Mouse (Mus musculus) lung, embryonic 14.5 days (tissue): ENCODE results near the gene Zfp541. TPM values are rescaled to one million over a fixed set of nuclear protein-coding genes. Genes with fewer than 3 reads are reported as not detected.

ENCODE experiments used
- ATAC-seq: fragments of 200-750 bp; cut with Nextera tagmentation; 2 replicates; pipeline ENCODE4 v1.8.0; 2017; ENCODE audit warnings: mild to moderate bottlenecking, moderate TSS enrichment, moderate library complexity; ENCODE audit not compliant: insufficient read depth
- DNase-seq: peaks from one replicate; pipeline ENCODE4 v3.0.0-alpha.2; 2015
- H3K27ac ChIP-seq: fragments of 300-500 bp; sonication (generic); 2 replicates; pipeline ENCODE4 v1.5.1; 2014; ENCODE audit warnings: low read depth, mild to moderate bottlenecking, moderate library complexity
- H3K27me3 ChIP-seq: fragments of 300-500 bp; sonication (generic); 2 replicates; pipeline ENCODE4 v1.6.1; 2014; ENCODE audit warnings: low read length, control low read depth; ENCODE audit not compliant: insufficient read depth
- H3K36me3 ChIP-seq: fragments of 300-500 bp; sonication (generic); 2 replicates; pipeline ENCODE4 v1.6.1; 2014; ENCODE audit warnings: control low read depth; ENCODE audit not compliant: insufficient read depth
- H3K4me1 ChIP-seq: fragments of 300-500 bp; sonication (generic); 2 replicates; pipeline ENCODE4 v1.6.1; 2014; ENCODE audit warnings: antibody characterized with exemption, control low read depth; ENCODE audit not compliant: insufficient read depth
- H3K4me2 ChIP-seq: fragments of 300-500 bp; sonication (generic); 2 replicates; pipeline ENCODE4 v1.6.1; 2014; ENCODE audit warnings: mild to moderate bottlenecking
- H3K4me3 ChIP-seq: fragments of 300-500 bp; sonication (generic); 2 replicates; pipeline ENCODE4 v1.5.1; 2014; ENCODE audit warnings: low read depth, low read length
- H3K9ac ChIP-seq: fragments of 300-500 bp; sonication (generic); 2 replicates; pipeline ENCODE4 v1.6.1; 2014
- H3K9me3 ChIP-seq: fragments of 300-500 bp; sonication (generic); 2 replicates; pipeline ENCODE4 v1.6.1; 2016; ENCODE audit warnings: low read depth, low read length, control low read depth
- CTCF ChIP-seq: IDR thresholded peaks from 2 replicates; pipeline ENCODE4 v1.5.1; 2016; ENCODE audit warnings: antibody characterized with exemption, low read depth
- WGBS: fragments of 180-500 bp; shearing (Covaris S2); extraction: QIAGEN DNeasy Blood & Tissue Kit; methylation state at CpG from one replicate; pipeline ENCODE4 v1.1.7; 2014; 5-methylcytosine and 5-hydroxymethylcytosine counted together
- polyA plus RNA-seq: library from polyadenylated mRNA; unstranded; fragments of >200 nt; fragmentation: Nextera tagmentation; extraction: Ambion mirVana; gene quantifications from 2 replicates; pipeline ENCODE4 v1.2.1, GENCODE M21; 2014

The Zfp541 gene
- polyA plus RNA-seq, 1 experiment from 2014 or later = not detected

DNA sequence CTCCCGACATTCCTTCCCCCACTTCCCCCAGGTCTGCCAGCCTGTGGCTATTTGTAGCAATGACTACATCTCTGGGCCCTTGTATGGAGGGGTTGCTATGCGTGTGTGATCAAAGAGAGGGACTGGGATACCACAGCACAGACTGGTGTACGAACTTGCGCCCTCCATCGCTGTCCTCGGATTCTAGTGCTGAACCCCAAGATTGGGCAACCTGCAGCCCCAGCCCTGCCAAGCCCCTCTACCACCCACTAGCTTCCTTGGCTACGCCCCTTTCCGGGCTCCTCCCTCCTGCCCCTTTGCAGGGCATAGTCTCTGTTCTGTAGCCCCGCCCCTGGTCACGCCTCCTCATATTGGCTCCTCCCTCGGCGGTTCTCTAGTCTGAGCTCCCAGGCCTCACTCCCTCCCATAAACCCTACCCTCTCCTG, 67.8 kb downstream of the Zfp541 start, which contains the start of gene Slc8a2:
Gene Slc8a2, plus strand, starts transcription at position 406 of the 425 bp plus-strand sequence.
- H3K9ac ChIP-seq = peak within 1 kb of the TSS; percentile 53
- under 1% methylated on average over 12 of the region's 12 CpGs for WGBS
- peak within 1 kb of the TSS; percentile 79 for H3K4me2 ChIP-seq
- H3K27me3 ChIP-seq = no peaks in the 10 kb centered on the region
- peak within 1 kb of the TSS; percentile 50 for H3K4me3 ChIP-seq
- no peak for TF ChIP-seq CTCF
- peak; percentile 90 for DNase-seq
- peak within 1 kb of the TSS; percentile 52; the same call in 1 of the 2 replicates for H3K27ac ChIP-seq
- no peaks in the 10 kb centered on the region for H3K9me3 ChIP-seq
- peaks cover 14% of the 10 kb centered on the region; the same call in 1 of the 2 replicates for H3K4me1 ChIP-seq
- peak; percentile 83 for ATAC-seq
- H3K36me3 ChIP-seq = 0 out of 2 replicates have a peak, but pooled peaks cover 2% of the 10 kb centered on the region

DNA sequence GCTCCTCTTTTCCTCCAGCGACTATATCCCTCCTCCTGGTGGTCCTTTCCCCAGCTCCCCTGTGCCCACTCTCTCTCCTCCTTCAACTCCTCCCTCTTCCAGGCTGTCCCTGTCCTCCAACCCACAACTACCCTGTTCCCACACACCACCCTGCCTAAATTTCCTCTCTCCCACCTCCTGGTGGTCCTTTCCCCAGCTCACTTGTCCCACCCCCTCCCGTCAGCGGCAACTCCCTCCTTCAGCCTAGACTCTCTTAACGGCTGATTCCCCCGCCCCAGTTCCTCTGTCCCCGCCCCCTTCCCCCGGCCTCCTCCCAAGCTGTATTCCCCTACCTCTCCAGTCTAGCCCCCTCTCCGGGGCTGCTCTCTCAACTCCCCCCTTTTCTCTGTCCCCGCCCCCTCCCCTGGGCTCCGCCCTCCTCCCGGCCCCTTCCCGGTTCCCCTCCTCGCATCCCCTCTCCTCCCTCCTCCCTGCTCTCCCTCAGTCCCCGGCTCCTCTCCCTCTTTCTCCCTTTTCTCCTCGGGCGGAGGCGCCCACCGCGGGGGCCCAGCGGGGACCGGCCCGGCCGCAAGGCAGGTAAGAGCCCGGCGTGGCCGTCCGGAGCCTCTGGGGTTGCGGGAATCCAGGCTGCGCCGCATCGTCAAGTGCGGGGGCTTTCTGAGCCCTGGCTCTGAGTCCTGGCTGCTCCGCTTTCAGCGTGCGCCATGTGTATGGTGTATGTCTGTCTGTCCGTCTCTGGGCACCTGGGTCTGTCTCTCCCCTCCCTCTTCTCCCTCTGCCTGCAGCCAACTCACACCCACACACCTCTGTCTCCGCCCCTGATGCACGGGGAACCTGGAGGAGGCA, 68.5 kb downstream of the Zfp541 start:
- Histone ChIP-seq H3K27ac (peak overlapping the region; percentile 52; the same call in 1 of the 2 replicates), H3K4me2 (peak overlapping the region; percentile 79), H3K36me3 (no peaks in the 10 kb centered on the region), H3K4me3 (peak overlapping the region; percentile 50), H3K27me3 (no peaks in the 10 kb centered on the region), H3K4me1 (peaks cover 14% of the 10 kb centered on the region; the same call in 1 of the 2 replicates), H3K9me3 (no peaks in the 10 kb centered on the region), H3K9ac (peak overlapping the region; percentile 53)
- DNase-seq (peak; percentile 66), ATAC-seq (peak; percentile 79)
- under 1% methylated on average over 35 of the region's 38 CpGs for WGBS
- no peak for TF ChIP-seq CTCF

DNA sequence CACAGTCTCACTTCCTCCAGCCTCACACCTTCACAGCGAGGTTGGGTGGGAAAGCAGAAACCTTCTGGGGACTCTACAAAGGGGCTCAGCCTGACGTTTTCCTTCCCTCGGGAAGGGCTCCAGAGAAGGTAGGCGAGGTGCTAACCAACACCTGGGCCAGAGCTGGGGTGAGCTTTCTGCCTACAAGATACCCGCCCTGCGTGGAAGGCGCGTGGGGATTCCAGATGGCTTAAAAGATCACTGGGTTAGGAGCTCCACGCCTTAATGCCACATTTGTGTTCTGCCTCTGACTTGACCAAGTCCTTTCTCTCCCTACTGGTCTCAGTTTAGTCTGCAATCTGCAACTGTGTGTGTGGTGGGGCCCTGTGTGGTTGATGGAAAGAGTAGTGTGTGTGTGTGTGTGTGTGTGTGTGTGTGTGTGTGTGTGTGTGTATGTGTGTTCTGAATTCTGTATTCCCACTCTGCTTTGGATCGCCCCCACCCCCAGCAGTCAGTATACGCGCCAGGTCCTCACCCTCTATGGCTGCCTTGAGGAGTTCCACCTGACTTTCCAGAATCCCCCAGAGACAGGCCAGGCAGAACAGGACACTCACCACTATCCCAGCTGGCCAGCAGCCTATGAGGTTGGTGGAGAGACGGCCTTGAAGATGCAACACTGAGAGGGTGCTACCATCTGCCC, 69.5 kb downstream of the Zfp541 start:
- no peak for TF ChIP-seq CTCF

DNA sequence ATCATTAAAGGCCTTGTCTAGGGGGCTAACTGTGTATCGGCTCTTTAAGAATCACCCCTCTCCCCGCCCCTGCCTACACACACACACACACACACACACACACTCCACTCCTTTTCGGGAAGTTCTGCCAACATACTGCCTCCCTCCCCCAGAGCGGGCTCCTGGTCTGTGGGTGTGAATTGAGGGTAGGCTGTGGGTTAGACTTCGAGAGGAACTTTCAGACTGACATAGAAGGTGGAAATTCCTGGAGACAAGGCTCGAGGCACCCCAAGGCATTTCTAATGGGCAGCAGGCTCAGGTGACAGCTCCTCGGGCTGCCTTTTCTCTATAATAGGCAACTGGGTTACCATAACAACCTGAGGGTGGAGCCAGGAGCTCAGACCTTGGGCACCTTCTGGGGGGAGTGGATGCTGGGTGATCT, 70.6 kb downstream of the Zfp541 start:
- Histone ChIP-seq H3K4me1 (peaks cover 14% of the 10 kb centered on the region; the same call in 1 of the 2 replicates), H3K9me3 (no peaks in the 10 kb centered on the region), H3K36me3 (no peaks in the 10 kb centered on the region), H3K4me2 (peak overlapping the region; percentile 79; the same call in 1 of the 2 replicates), H3K4me3 (no peak overlapping the region), H3K9ac (no peak overlapping the region), H3K27me3 (no peaks in the 10 kb centered on the region), H3K27ac (no peak overlapping the region)
- ATAC-seq = no peak
- 10% methylated on average over 7 of the region's 7 CpGs for WGBS
- no peak for TF ChIP-seq CTCF
- DNase-seq = peak; percentile 14

More for the DNA sequence above, 69.5 kb downstream of the Zfp541 start:
- Histone ChIP-seq H3K4me2 (peak overlapping the region; percentile 79), H3K9me3 (no peaks in the 10 kb centered on the region), H3K27ac (no peak overlapping the region), H3K4me3 (peak overlapping the region; percentile 50), H3K27me3 (no peaks in the 10 kb centered on the region), H3K4me1 (peaks cover 14% of the 10 kb centered on the region; the same call in 1 of the 2 replicates), H3K36me3 (no peaks in the 10 kb centered on the region), H3K9ac (peak overlapping the region; percentile 6; the same call in 1 of the 2 replicates)
- ATAC-seq (no peak), DNase-seq (no peak)
- WGBS = 30% methylated on average over 13 of the region's 13 CpGs

DNA sequence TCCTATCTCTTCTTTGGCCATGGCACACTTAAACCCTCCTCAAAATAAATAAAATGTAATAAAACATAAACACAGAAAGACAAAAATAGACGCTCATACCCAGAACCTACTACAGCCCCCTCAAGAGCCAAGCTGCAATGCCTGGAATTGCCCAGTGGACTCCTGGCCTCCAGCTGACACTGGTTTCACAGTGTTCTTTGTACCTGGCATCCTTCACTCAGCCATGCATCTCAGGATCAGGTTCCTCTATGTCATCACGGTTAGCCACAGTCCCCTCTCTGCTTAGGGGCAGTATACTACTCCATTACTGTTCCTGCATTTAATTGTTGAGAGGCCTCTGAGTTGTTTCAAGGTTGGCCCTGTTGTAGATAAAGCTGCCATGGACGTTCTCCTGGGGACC, 71.3 kb downstream of the Zfp541 start:
- no peak for TF ChIP-seq CTCF
- WGBS = 67% methylated on average over 3 of the region's 3 CpGs
- no peaks in the 10 kb centered on the region for H3K36me3 ChIP-seq

DNA sequence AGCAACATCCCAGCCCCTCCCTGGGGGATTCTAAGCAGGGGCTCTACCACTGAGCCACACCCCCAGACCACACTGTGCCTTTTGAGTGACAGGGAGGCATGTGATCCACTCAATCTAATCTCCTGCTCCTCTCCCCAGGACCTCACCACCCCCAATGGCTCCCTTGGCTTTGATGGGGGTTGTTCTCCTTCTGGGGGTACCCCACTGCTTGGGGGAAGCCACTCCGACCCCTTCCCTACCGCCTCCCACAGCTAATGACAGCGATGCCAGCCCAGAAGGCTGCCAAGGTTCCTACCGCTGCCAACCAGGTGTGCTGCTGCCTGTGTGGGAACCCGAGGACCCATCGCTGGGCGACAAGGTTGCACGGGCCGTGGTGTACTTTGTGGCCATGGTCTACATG, 72.1 kb downstream of the Zfp541 start:
- ATAC-seq = no peak
- no peak overlapping the region for H3K4me2 ChIP-seq
- H3K27ac ChIP-seq = no peak overlapping the region
- H3K27me3 ChIP-seq = no peaks in the 10 kb centered on the region
- H3K4me1 ChIP-seq = peaks cover 14% of the 10 kb centered on the region; the same call in 1 of the 2 replicates
- no peak for DNase-seq
- no peak for TF ChIP-seq CTCF
- no peak overlapping the region for H3K9ac ChIP-seq
- H3K4me3 ChIP-seq = no peak overlapping the region
- no peaks in the 10 kb centered on the region for H3K9me3 ChIP-seq
- WGBS = 89% methylated on average over 9 of the region's 9 CpGs
- no peaks in the 10 kb centered on the region for H3K36me3 ChIP-seq

More for the DNA sequence above, 71.3 kb downstream of the Zfp541 start:
- H3K4me3 ChIP-seq = no peak overlapping the region
- ATAC-seq = no peak
- H3K27ac ChIP-seq = no peak overlapping the region
- DNase-seq = no peak
- no peak overlapping the region for H3K9ac ChIP-seq
- H3K4me1 ChIP-seq = peaks cover 14% of the 10 kb centered on the region; the same call in 1 of the 2 replicates
- no peak overlapping the region for H3K4me2 ChIP-seq
- no peaks in the 10 kb centered on the region for H3K27me3 ChIP-seq
- H3K9me3 ChIP-seq = no peaks in the 10 kb centered on the region
